Mouse (Mus musculus): Measurements from ENCODE around the gene Tifa.
"Not testable (repeated sequence)": the region's sequence is repeated elsewhere in the genome, so short reads cannot be mapped to it uniquely, and the experiment has no call there.

The Tifa gene

DNA sequence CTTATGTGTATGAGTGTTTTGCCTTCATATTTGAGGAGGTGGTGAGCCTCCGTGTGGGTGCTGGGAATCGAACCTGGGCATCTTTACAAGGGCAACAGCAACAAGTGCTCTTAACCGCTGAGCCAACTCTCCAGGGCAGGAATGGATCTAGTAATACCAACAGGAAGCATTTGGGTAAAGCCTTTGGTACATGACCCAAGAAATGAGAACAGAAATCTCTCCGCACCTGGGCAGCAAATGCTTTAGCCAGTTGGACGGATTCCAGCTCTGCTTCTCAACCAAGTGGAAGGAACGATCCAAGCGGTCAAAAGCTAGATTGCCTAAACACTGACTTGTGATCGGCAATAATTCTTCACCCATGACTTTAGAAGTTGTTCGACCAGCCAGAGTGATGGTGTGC lies 8.7 kb upstream of the Tifa start:
- in situ Hi-C loops (cut with MboI; ENCODE audit: low pct_unique_long_range_greater_than_20kb in 1 of 2, low sequenced_read_pairs in 2 of 2, unreplicated experiment in 1 of 2) = no loop called here

DNA sequence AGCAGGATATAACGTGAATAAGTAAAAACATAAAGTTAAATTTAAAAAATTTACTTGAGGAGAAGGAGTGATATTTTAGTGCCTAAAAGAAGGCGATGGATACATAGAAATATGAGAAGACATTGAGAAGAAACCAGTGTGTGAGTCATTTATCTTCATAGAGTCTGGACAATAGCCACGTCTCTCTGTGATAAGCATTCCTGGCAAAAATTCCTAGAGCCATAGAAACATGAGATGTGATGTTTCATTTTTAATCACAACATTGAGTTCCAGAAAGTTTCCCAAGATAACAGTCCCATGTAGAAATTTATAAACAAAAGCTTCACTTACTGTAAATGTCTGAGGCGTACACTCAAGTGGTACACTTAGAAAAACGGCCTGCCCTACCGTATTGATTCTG lies 6.7 kb upstream of the Tifa start:
- in situ Hi-C loops (cut with MboI; ENCODE audit: low pct_unique_long_range_greater_than_20kb in 1 of 2, low sequenced_read_pairs in 2 of 2, unreplicated experiment in 1 of 2) = no loop called here

DNA sequence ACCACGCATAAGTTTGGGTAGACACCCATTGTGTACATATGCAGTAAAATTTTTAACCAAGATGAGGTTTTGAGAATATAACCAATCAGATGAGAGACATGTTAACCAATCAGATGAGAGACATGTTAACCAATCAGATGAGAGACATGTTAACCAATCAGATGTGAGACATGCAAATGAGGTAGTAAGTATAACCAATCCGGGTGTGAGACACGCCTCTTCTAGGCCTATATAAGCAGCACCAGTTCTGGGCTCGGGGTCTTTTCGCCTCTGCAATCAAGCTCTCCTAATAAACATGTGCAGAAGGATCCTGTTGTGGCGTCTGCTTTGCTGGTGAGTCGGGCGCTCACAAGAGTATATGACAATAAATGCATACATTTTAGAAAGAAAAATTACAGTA lies 5.9 kb upstream of the Tifa start:
- in situ Hi-C loops (cut with MboI; ENCODE audit: low pct_unique_long_range_greater_than_20kb in 1 of 2, low sequenced_read_pairs in 2 of 2, unreplicated experiment in 1 of 2) = not testable (repeated sequence)

DNA sequence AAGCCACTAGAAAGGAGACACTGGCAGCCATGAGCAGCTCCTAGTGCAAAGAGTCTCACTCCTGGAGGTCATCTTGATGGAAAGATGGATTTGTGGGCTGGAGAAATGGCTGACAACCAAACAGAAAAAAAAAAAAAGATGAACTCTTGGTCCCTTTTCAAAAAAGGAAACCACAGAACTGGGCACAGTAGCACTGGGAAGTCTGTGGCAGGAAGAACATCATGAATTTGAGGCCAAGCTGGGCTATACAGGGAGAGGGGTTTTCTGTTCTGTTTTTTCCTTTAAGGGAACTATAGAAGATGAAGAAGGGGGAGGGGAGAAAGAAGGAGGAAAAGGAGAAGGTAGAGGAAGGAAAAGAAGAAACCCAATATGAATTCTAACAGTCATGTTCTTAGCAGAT lies 2.6 kb upstream of the Tifa start:
- in situ Hi-C loops (cut with MboI; ENCODE audit: low pct_unique_long_range_greater_than_20kb in 1 of 2, low sequenced_read_pairs in 2 of 2, unreplicated experiment in 1 of 2) = no loop called here

GRCm38 (mm10) chr3:127788038-127788437 lies 1.6 kb upstream of the Tifa start:
- in situ Hi-C loops (cut with MboI; ENCODE audit: low pct_unique_long_range_greater_than_20kb in 1 of 2, low sequenced_read_pairs in 2 of 2, unreplicated experiment in 1 of 2) = no loop called here

DNA sequence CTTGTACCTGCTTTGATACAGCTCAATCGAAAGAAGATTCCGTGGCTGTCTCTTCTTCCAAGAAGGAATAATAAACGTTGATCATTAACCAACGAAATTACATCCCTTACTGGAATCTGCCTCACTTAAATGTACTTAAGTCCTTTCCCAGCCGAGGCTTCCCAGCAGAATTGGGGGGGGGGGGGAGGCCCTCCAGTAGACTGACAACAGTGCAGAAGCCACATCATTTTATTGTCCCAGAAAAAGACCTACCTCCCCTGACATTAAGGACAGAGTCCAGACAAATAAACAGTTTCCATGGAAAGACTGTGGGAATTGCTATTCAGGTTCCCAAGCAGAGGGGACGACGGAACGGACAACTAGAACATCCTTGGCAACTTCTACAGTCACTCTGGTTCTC lies 686 bp upstream of the Tifa start:
- in situ Hi-C loops (cut with MboI; ENCODE audit: low pct_unique_long_range_greater_than_20kb in 1 of 2, low sequenced_read_pairs in 2 of 2, unreplicated experiment in 1 of 2) = no loop called here

- in situ Hi-C loops (cut with MboI; ENCODE audit: low pct_unique_long_range_greater_than_20kb in 1 of 2, low sequenced_read_pairs in 2 of 2, unreplicated experiment in 1 of 2) = no loop called here
Measured at GRCm38 (mm10) chr3:127790234-127791055, 840 bp downstream of the Tifa start.

- in situ Hi-C loops (cut with MboI; ENCODE audit: low pct_unique_long_range_greater_than_20kb in 1 of 2, low sequenced_read_pairs in 2 of 2, unreplicated experiment in 1 of 2) = no loop called here
Measured at GRCm38 (mm10) chr3:127791056-127791483, 1.5 kb downstream of the Tifa start.

GRCm38 (mm10) chr3:127791595-127792561 lies 2.3 kb downstream of the Tifa start:
- in situ Hi-C loops (cut with MboI; ENCODE audit: low pct_unique_long_range_greater_than_20kb in 1 of 2, low sequenced_read_pairs in 2 of 2, unreplicated experiment in 1 of 2) = no loop called here

GRCm38 (mm10) chr3:127793022-127793421 lies 3.4 kb downstream of the Tifa start:
- in situ Hi-C loops (cut with MboI; ENCODE audit: low pct_unique_long_range_greater_than_20kb in 1 of 2, low sequenced_read_pairs in 2 of 2, unreplicated experiment in 1 of 2) = no loop called here

GRCm38 (mm10) chr3:127795762-127796161 lies 6.2 kb downstream of the Tifa start:
- in situ Hi-C loops (cut with MboI; ENCODE audit: low pct_unique_long_range_greater_than_20kb in 1 of 2, low sequenced_read_pairs in 2 of 2, unreplicated experiment in 1 of 2) = no loop called here

- in situ Hi-C loops (cut with MboI; ENCODE audit: low pct_unique_long_range_greater_than_20kb in 1 of 2, low sequenced_read_pairs in 2 of 2, unreplicated experiment in 1 of 2) = no loop called here
Measured at GRCm38 (mm10) chr3:127796271-127796670, 6.7 kb downstream of the Tifa start.

- in situ Hi-C loops (cut with MboI; ENCODE audit: low pct_unique_long_range_greater_than_20kb in 1 of 2, low sequenced_read_pairs in 2 of 2, unreplicated experiment in 1 of 2) = no loop called here
Measured at GRCm38 (mm10) chr3:127801162-127801561, 11.6 kb downstream of the Tifa start.

DNA sequence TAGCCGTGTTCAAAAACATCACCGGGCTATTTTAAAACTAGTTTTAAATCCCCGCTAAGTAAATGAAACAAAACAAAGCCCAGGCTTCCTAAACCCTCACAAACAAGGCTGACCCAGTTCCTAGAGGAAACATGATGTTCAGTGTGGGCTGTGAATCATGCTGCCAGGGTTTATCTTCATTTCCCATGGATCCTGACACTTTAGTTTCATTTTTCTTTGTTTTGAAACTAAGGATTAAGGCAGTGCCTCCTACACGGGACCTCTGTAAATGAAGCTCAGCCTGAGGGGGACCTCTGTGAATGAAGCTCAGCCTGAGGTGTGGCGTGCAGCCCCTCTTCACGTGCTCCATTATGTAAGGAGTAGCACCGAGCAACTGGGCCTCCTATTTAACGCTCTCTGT lies 13.2 kb downstream of the Tifa start:
- in situ Hi-C loops (cut with MboI; ENCODE audit: low pct_unique_long_range_greater_than_20kb in 1 of 2, low sequenced_read_pairs in 2 of 2, unreplicated experiment in 1 of 2) = no loop called here

GRCm38 (mm10) chr3:127804439-127804838 lies 14.8 kb downstream of the Tifa start:
- in situ Hi-C loops (cut with MboI; ENCODE audit: low pct_unique_long_range_greater_than_20kb in 1 of 2, low sequenced_read_pairs in 2 of 2, unreplicated experiment in 1 of 2) = no loop called here

- in situ Hi-C loops (cut with MboI; ENCODE audit: low pct_unique_long_range_greater_than_20kb in 1 of 2, low sequenced_read_pairs in 2 of 2, unreplicated experiment in 1 of 2) = no loop called here
Measured at GRCm38 (mm10) chr3:127805071-127805470, 15.5 kb downstream of the Tifa start.

- in situ Hi-C loops (cut with MboI; ENCODE audit: low pct_unique_long_range_greater_than_20kb in 1 of 2, low sequenced_read_pairs in 2 of 2, unreplicated experiment in 1 of 2) = no loop called here
Measured at GRCm38 (mm10) chr3:127805991-127806390, 16.4 kb downstream of the Tifa start.

- in situ Hi-C loops (cut with MboI; ENCODE audit: low pct_unique_long_range_greater_than_20kb in 1 of 2, low sequenced_read_pairs in 2 of 2, unreplicated experiment in 1 of 2) = no loop called here
Measured at GRCm38 (mm10) chr3:127807846-127808245, 18.2 kb downstream of the Tifa start.

GRCm38 (mm10) chr3:127809103-127809502 lies 19.5 kb downstream of the Tifa start:
- in situ Hi-C loops (cut with MboI; ENCODE audit: low pct_unique_long_range_greater_than_20kb in 1 of 2, low sequenced_read_pairs in 2 of 2, unreplicated experiment in 1 of 2) = no loop called here

Measured in mouse embryonic stem cell (cell line).